Mouse (Mus musculus) bone marrow, adult 2 months (tissue): ENCODE results near the gene Nfix.

Experiments
- CTCF ChIP-seq: fragments of 200-500 bp; IDR thresholded peaks from 2 replicates; pipeline ENCODE4 v1.5.1; 2011; ENCODE audit warnings: low read length, control low read depth; ENCODE audit not compliant: control insufficient read depth, insufficient read depth
- POLR2A ChIP-seq: fragments of 200-500 bp; IDR thresholded peaks from 2 replicates; pipeline ENCODE4 v1.6.1; 2011; ENCODE audit warnings: low read depth, mild to moderate bottlenecking, control low read depth, low read length, borderline replicate concordance; ENCODE audit not compliant: control insufficient read depth

GRCm38 (mm10) chr8:84810896-84811295 is 10.8 kb upstream of the Nfix start:
- TF ChIP-seq POLR2A (no peak), CTCF (peak; percentile 64; the same call in 1 of the 2 replicates)
